Mouse (Mus musculus) forebrain, postnatal 0 days (tissue): ENCODE results near the gene Gm17657. TPM values are rescaled to one million over a fixed set of nuclear protein-coding genes. Genes with fewer than 3 reads are reported as not detected.

Experiments used
- ATAC-seq: fragments of 200-750 bp; cut with Nextera tagmentation; 2 replicates; pipeline ENCODE4 v1.8.0; 2017; ENCODE audit warnings: mild to moderate bottlenecking, moderate library complexity
- DNase-seq: peaks from one replicate; pipeline ENCODE4 v3.0.0-alpha.2; 2015
- H3K27ac ChIP-seq: fragments of 300-500 bp; sonication (generic); 2 replicates; pipeline ENCODE4 v1.5.1; 2014; ENCODE audit warnings: low read depth, mild to moderate bottlenecking, antibody characterized with exemption, low read length, moderate library complexity, mixed read lengths
- H3K27me3 ChIP-seq: fragments of 300-500 bp; sonication (generic); 2 replicates; pipeline ENCODE4 v1.6.1; 2014; ENCODE audit warnings: mild to moderate bottlenecking, low read length, mixed read lengths; ENCODE audit not compliant: insufficient read depth
- H3K36me3 ChIP-seq: fragments of 300-500 bp; sonication (generic); 2 replicates; pipeline ENCODE4 v1.6.1; 2014; ENCODE audit warnings: mild to moderate bottlenecking, moderate library complexity; ENCODE audit not compliant: insufficient read depth
- H3K4me1 ChIP-seq: fragments of 300-500 bp; sonication (generic); 2 replicates; pipeline ENCODE4 v1.6.1; 2014; ENCODE audit warnings: antibody characterized with exemption; ENCODE audit not compliant: insufficient read depth
- H3K4me2 ChIP-seq: fragments of 300-500 bp; sonication (generic); 2 replicates; pipeline ENCODE4 v1.6.1; 2014; ENCODE audit warnings: low read depth, mild to moderate bottlenecking, moderate library complexity
- H3K4me3 ChIP-seq: fragments of 300-500 bp; sonication (generic); 2 replicates; pipeline ENCODE4 v1.5.1; 2014; ENCODE audit warnings: low read depth, low read length, mixed read lengths
- H3K9ac ChIP-seq: fragments of 300-500 bp; sonication (generic); 2 replicates; pipeline ENCODE4 v1.6.1; 2014; ENCODE audit warnings: mild to moderate bottlenecking
- H3K9me3 ChIP-seq: fragments of 300-500 bp; sonication (generic); 2 replicates; pipeline ENCODE4 v1.6.1; 2016; ENCODE audit warnings: low read length
- CTCF ChIP-seq: sonication (generic); IDR thresholded peaks from 2 replicates; pipeline ENCODE4 v1.5.1; 2016; ENCODE audit warnings: antibody characterized with exemption, control low read depth, low read depth
- WGBS: fragments of 180-500 bp; shearing (Covaris S2); extraction: QIAGEN DNeasy Blood & Tissue Kit; methylation state at CpG from one replicate; pipeline ENCODE4 v1.1.7; 2014; 5-methylcytosine and 5-hydroxymethylcytosine counted together
- polyA plus RNA-seq: library from polyadenylated mRNA; unstranded; fragments of >200 nt; fragmentation: Nextera tagmentation; extraction: Ambion mirVana; gene quantifications from 2 replicates; pipeline ENCODE4 v1.2.1, GENCODE M21; 2015
- total RNA-seq: library from RNA; depleted of rRNA; stranded (reverse); fragments of >200 nt; gene quantifications from 2 replicates; pipeline ENCODE4 v1.2.3, GENCODE M21; 2014

Gene Gm17657
- total and polyA plus RNA-seq, 2 experiments from 2014 or later = not detected

- Histone ChIP-seq H3K9ac (no peak overlapping the region), H3K36me3 (peaks cover 5% of the 10 kb centered on the region; the same call in 1 of the 2 replicates), H3K27me3 (no peaks in the 10 kb centered on the region), H3K4me2 (no peak overlapping the region), H3K4me3 (no peak overlapping the region), H3K9me3 (no peaks in the 10 kb centered on the region), H3K4me1 (no peaks in the 10 kb centered on the region), H3K27ac (no peak overlapping the region)
- WGBS = 97% methylated on average over 3 of the region's 3 CpGs
- ATAC-seq = no peak
- no peak for TF ChIP-seq CTCF
- no peak for DNase-seq
Measured at GRCm38 (mm10) chr17:29497071-29497354, 52.4 kb downstream of the Gm17657 start.

- 75% methylated on average over 6 of the region's 6 CpGs for WGBS
- Histone ChIP-seq H3K9me3 (no peaks in the 10 kb centered on the region), H3K4me1 (no peaks in the 10 kb centered on the region), H3K27ac (no peak overlapping the region), H3K4me3 (no peak overlapping the region), H3K4me2 (no peak overlapping the region), H3K9ac (no peak overlapping the region), H3K36me3 (peaks cover 5% of the 10 kb centered on the region; the same call in 1 of the 2 replicates), H3K27me3 (no peaks in the 10 kb centered on the region)
- ATAC-seq = no peak
- DNase-seq = no peak
- TF ChIP-seq CTCF = no peak
Measured at GRCm38 (mm10) chr17:29496211-29497070, 53.0 kb downstream of the Gm17657 start.

GRCm38 (mm10) chr17:29494732-29495076 lies 54.7 kb downstream of the Gm17657 start:
- DNase-seq (no peak), ATAC-seq (no peak)
- H3K4me2 ChIP-seq = no peak overlapping the region
- no peak overlapping the region for H3K9ac ChIP-seq
- no peak for TF ChIP-seq CTCF
- H3K9me3 ChIP-seq = no peaks in the 10 kb centered on the region
- peaks cover 5% of the 10 kb centered on the region; the same call in 1 of the 2 replicates for H3K36me3 ChIP-seq
- no peak overlapping the region for H3K4me3 ChIP-seq
- H3K27me3 ChIP-seq = no peaks in the 10 kb centered on the region
- H3K27ac ChIP-seq = no peak overlapping the region
- no peaks in the 10 kb centered on the region for H3K4me1 ChIP-seq
- WGBS = 67% methylated on average over 7 of the region's 8 CpGs

- H3K36me3 ChIP-seq = peaks cover 5% of the 10 kb centered on the region; the same call in 1 of the 2 replicates
- H3K4me1 ChIP-seq = no peaks in the 10 kb centered on the region
- DNase-seq (no peak), ATAC-seq (no peak)
- no peak overlapping the region for H3K27ac ChIP-seq
- no peak overlapping the region for H3K9ac ChIP-seq
- TF ChIP-seq CTCF = no peak
- no peak overlapping the region for H3K4me3 ChIP-seq
- no peak overlapping the region for H3K4me2 ChIP-seq
- WGBS = 77% methylated on average over 10 of the region's 10 CpGs
- no peaks in the 10 kb centered on the region for H3K9me3 ChIP-seq
- no peaks in the 10 kb centered on the region for H3K27me3 ChIP-seq
Measured at GRCm38 (mm10) chr17:29494062-29494731, 55.2 kb downstream of the Gm17657 start.

- Histone ChIP-seq H3K4me1 (no peaks in the 10 kb centered on the region), H3K9me3 (no peaks in the 10 kb centered on the region), H3K27ac (no peak overlapping the region), H3K9ac (no peak overlapping the region), H3K4me3 (no peak overlapping the region), H3K4me2 (no peak overlapping the region), H3K36me3 (peaks cover 5% of the 10 kb centered on the region; the same call in 1 of the 2 replicates), H3K27me3 (no peaks in the 10 kb centered on the region)
- WGBS = 81% methylated on average over 11 of the region's 11 CpGs
- DNase-seq = no peak
- TF ChIP-seq CTCF = no peak
- no peak for ATAC-seq
Measured at GRCm38 (mm10) chr17:29493461-29493980, 55.9 kb downstream of the Gm17657 start.

- WGBS = 3% methylated on average over 22 of the region's 22 CpGs
- peak; percentile 69 for DNase-seq
- H3K4me2 ChIP-seq = peak overlapping the region; percentile 93
- no peaks in the 10 kb centered on the region for H3K4me1 ChIP-seq
- peak overlapping the region; percentile 62 for H3K9ac ChIP-seq
- no peak for ATAC-seq
- no peak overlapping the region for H3K27ac ChIP-seq
- TF ChIP-seq CTCF = peak; percentile 69
- no peaks in the 10 kb centered on the region for H3K27me3 ChIP-seq
- peak overlapping the region; percentile 76 for H3K4me3 ChIP-seq
- peaks cover 5% of the 10 kb centered on the region; the same call in 1 of the 2 replicates for H3K36me3 ChIP-seq
- H3K9me3 ChIP-seq = no peaks in the 10 kb centered on the region
Measured at GRCm38 (mm10) chr17:29492269-29493191, 56.9 kb downstream of the Gm17657 start.
